Mouse (Mus musculus): ENCODE results near the gene Enah.

DNA sequence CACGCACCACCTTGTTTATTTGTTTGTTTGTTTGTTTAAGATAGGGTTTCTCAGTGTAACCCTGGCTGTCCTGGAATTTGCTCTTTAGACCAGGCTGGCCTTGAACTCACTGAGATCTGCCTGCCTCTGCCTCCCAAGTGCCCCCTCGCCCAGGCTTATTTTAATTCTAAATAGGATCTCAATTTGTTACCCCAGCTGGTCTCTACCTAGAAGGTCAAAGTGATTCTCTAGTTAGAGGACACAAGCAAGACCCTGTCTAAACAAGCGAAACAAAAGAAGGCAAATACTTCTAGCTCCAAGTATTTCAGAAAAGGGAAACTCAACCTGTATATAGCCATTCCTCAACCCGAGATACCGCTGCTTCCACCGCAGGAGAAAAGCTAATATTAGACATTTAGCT lies 34.9 kb upstream of the Enah start:
- no peak for TF ChIP-seq CTCF (IDR thresholded peaks at IDR 0.05; ENCODE audit: borderline replicate concordance, control insufficient read depth, extremely low read depth, insufficient read depth, low read length, poor library complexity)
- no peak for TF ChIP-seq POLR2A (IDR thresholded peaks at IDR 0.05; ENCODE audit: control insufficient read depth, extremely low read depth, insufficient read depth, low read length, poor library complexity)

Measured in thymus, adult 2 months (tissue).